Mouse (Mus musculus) kidney, adult 9 months (tissue): ENCODE results near the gene Ggt7.
"Not testable (repeated sequence)": the region's sequence is repeated elsewhere in the genome, so short reads cannot be mapped to it uniquely, and the experiment has no call there.

Experiments used
- DNase-seq: peaks from one replicate; pipeline ENCODE4 v3.0.0; 2022

Gene Ggt7

DNA sequence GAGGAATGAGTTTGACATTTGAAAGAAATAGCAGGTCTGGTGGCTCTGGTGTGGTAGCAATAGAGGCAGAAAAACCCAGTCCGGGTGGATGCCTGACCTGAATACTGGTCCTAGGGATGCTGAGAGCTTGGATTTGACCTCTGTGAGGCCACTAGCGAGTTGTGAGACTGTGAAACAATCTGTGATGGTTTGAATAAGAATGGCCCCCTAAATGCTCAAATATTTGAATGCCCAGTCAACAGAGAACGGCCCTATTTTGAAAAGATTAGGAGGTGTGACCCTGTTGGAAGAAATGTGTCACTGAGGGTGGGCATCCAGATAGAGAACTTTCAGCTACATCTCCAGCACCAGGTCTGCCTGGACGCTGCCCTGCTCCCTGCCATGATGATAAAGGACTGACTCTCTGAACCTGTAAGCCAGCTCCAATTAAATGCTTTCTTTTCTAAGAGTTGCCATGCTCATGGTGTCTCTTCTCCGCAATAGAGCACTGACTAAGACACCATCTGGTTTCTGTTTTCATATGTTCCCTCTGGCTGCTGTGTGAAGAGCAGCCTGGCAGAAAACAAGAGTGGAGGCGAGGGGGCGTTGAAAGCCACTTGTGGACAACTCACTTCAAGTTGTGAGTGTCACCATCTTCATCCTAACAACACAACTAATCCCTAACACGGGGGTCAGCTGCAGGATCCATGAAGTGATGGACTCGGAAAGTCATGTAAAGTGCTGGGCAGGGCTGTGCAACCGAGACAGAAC is 10.1 kb downstream of the Ggt7 start:
- DNase-seq, result no peak

GRCm38 (mm10) chr2:155505811-155506210 is 12.2 kb downstream of the Ggt7 start:
- DNase-seq, result no peak

DNA sequence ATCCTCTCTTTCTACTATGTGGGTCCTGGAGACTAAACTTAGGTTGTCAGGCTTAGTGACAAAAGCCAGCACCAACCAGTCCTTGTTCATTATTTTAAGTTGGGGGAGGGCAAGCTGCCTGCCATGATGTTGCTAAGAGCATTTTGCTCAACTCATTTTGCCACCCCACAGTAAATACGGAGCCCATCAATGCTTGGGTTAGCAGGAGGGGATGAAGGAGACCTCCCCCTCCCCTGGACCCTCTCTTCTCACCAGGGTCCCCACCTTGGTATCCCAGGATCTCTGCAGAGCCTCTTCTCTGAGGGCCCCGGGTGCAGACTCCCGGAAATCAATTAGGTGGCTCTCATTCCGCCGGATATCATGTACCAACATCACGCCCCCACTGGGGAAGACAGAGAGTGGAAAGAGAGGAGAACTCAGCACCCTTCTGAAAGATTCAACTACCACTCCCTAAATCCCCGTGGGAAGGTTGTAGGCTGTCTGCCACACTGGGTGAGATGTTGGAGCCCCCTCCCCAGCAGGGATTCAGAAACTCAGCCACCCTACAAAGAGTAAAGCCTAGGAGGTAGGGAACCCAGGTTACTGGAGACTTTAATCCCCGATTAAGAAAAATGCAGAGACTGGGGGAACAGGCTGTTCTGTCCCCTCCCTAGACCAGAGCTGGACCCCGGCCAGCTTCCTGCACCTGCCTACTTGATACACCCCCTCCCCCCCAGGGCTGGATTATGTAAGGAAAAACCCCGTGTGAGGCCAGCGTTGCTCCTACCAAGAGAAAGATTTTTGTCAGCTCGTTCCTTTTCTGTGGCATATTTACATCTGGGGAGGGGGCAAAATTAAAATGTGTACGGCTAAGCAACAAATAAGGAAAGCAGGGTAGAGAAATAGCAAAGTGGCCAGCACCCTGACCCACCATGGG is 13.3 kb downstream of the Ggt7 start:
- DNase-seq, result peak; percentile 57

DNA sequence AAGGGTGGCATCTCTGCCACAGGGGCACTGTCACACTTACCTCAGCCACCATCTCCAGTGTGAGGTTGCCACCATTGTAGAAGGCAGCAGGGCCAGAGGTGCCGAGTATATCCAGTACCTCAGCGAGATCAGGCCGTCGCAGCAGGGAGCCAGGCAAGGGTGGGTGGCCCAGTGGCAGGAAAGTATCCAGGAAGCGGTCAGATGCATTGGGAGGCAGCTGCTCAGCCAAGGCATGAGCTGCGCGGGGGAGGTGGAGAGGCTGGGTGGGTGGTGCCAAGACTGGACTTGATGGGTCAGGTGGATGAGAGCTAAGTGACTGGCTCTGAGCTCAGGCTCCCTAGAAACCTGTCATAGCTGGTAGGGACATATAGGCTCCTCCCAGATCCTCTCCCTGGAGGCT is 15.4 kb downstream of the Ggt7 start:
- no peak for DNase-seq

- DNase-seq, result no peak
Observed at GRCm38 (mm10) chr2:155490998-155491397, 27.0 kb downstream of the Ggt7 start.

- DNase-seq, result peak; percentile 84
Observed at GRCm38 (mm10) chr2:155482021-155482420, 36.0 kb downstream of the Ggt7 start.

DNA sequence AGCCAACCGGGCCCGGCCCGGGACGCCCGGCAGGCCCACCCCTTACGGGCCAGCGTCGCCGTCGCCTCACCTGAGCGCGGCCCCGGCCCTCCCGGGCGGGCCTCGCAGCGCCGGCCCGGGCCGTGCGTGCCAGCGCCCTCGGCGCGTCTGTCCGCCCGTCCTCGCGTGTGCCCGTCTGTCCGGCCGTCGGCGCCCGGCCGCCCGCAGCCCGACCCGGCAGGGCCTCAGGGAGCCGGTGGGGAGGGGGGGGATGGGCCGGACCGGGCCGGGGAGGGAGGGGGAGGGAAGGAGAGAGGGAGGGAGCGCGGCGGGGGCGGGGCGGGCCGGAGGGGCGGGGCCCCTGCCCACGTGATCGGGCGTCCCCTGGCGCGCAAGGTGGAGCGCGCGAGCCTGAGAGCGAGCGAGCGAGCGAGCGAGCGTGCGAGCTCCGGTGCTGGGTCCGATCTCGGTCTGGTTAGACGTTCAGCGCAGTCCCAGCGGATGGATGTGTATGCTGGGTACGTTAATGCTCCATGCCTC is 44.4 kb downstream of the Ggt7 start, which contains the start of gene Ncoa6:
Gene Ncoa6, minus strand, starts transcription at position 325 of the 519 bp plus-strand sequence.
- peak; percentile 46 for DNase-seq

DNA sequence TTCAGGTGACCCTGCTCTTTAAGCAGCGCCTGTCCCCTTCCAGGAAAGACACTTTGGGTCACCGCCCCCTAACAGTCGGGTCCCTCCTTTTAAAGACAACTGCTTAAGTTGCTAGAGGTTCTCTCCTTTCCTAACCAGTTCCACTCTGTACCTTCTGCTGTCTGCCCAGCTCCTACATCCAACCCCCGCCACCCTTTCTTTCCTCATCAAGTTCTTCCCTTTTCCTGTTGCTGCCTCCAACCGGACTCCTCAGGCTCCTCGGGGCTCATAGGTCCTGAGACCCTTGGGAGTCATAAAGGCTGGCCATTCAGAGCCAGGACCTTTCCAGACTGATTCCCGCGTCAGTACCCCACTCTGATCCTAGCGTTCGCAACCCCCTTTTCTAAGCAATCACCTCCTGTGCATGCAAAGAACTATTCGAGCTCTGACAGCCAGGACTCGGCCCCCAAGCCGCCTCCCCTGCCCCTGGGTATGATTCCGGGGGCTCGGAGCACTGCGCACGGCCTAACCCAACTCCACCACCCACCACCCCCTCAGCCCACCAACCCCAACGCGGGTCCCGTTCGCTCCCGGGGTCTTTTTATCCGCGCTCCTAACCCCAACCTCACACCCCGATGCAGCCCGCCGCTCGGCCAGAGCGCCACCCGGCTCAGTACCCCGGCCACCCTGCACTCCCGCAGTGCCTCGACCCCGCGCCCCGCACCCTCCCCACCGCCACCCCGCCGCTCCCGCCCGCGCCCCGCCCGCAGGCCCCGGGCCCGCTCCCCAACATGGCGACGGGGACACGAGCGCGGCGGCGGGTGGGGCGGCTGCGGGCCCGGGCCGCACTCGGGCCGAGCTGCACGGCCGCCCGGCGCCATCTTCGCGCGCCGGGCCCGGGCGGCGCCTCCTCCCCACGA is 45.1 kb downstream of the Ggt7 start:
- peak; percentile 62 for DNase-seq

DNA sequence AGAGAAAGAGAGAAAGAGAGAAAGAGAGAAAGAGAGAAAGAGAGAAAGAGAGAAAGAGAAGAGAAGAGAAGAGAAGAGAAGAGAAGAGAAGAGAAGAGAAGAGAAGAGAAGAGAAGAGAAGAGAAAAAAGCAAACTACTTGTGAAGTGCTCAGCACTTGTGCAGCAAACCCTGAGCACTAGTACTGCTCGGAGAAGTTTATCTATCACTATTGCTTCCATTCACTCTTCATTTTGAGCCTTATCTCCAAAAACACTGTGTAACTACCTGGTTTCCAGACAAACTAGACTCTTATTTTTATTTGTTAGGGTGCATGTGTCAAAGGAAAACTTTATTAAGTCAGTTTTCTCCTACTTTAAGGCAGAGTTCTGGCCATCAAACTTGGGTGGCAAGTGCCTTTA is 51.2 kb downstream of the Ggt7 start:
- no peak for DNase-seq

DNA sequence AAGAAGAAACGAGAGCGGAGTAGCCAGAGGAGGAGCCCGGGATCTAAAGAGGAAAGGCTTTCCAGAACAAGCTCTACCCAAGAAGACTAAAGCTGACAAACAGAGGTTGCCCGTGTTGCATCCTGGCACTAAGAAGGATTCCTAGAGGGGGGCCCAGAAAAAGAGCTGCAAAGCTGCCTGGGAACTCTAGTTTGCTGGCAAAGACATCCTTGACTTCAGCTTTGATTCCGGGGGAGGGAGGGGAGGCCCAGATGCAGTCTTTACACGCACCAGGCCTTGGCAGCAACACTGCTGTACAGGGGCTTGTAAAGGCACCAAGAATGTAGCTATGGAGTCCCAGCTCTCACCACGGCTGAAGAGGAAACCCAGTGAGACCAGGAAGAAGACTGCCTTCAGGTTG is 64.4 kb downstream of the Ggt7 start:
- no peak for DNase-seq

- no peak for DNase-seq
Observed at GRCm38 (mm10) chr2:155451256-155451655, 66.8 kb downstream of the Ggt7 start.

DNA sequence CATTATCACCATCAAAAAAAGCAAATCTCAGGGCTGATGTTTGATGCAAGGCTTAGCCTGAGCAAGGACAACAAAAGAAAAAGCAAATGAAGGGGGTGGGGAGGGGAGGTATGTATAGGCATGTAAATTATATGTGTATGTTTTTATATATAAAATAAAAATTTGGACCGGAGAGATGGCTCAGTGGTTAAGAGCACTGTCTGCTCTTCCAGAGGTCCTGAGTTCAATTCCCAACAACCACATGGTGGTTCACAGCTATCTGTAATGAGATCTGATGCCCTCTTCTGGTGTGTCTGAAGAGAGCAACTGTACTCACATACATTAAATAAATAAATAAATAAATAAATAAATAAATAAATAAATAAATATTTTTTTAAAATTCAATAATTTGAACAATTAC is 70.1 kb downstream of the Ggt7 start:
- DNase-seq, result not testable (repeated sequence)

DNA sequence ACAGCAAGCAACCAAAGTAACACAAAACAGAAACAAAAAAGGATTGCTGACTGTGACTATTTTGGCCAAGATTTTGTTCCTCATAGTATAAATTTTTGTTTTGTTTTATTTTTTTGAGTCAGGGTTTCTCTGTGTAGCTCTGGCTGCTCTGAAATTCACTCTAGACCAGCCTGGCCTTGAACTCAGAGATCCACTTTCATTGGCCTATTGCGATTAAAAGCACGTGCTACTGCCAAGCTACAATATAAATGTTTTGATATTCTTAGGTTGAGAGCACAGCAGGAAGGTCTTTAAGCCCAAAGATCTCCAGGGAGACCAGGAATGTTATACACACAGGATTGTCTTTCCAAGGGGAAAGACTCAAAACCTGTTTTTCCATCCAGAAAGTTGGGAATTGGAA is 74.6 kb downstream of the Ggt7 start:
- no peak for DNase-seq

DNA sequence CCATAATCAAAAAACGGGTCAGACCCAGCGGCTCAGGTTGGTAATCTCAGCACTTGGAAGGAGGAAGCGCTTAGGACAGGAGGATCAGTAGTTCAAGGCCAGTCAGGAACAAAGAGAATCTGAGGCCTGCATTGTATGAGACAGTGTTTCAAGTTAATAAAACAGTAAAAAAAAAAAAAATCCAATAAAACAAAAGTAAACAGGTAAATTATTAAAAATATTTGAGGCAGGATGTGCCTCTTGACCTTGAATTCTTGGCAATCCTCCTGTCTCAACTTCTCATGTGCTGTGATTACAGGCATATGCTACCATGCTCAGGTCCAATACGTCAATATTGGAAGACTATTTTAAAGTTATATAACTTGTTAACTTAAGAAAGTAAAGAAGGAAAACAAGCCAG is 75.1 kb downstream of the Ggt7 start:
- no peak for DNase-seq
